Mouse (Mus musculus) embryonic facial prominence, embryonic 11.5 days (tissue): ENCODE measurements around the gene Gm5458. TPM values are rescaled to one million over a fixed set of nuclear protein-coding genes. Genes with fewer than 3 reads are reported as not detected.
"Not testable (repeated sequence)": the region's sequence is repeated elsewhere in the genome, so short reads cannot be mapped to it uniquely, and the experiment has no call there.

Source experiments
- ATAC-seq: fragments of 200-750 bp; cut with Nextera tagmentation; replicated peaks from 2 replicates; pipeline ENCODE4 v1.8.0; 2017; ENCODE audit warnings: low read depth; ENCODE audit not compliant: insufficient number of reproducible peaks, low FRiP score, low TSS enrichment
- DNase-seq: peaks from one replicate; pipeline ENCODE4 v3.0.0-alpha.2; 2015; ENCODE audit warnings: low spot score
- H3K27ac ChIP-seq: fragments of 300-500 bp; sonication (generic); replicated peaks from 2 replicates; pipeline ENCODE4 v1.5.1; 2014; ENCODE audit warnings: mild to moderate bottlenecking, low read depth, low read length, control low read depth
- H3K27me3 ChIP-seq: fragments of 300-500 bp; sonication (generic); 2 replicates; pipeline ENCODE4 v1.6.1; 2014; ENCODE audit warnings: mild to moderate bottlenecking, low read length, moderate library complexity, mixed read lengths; ENCODE audit not compliant: control insufficient read depth, insufficient read depth
- H3K36me3 ChIP-seq: fragments of 300-500 bp; sonication (generic); replicated peaks from 2 replicates; pipeline ENCODE4 v1.6.1; 2014; ENCODE audit warnings: low read depth, mild to moderate bottlenecking, low read length, moderate library complexity, mixed read lengths; ENCODE audit not compliant: control insufficient read depth, insufficient read depth
- H3K4me1 ChIP-seq: fragments of 300-500 bp; sonication (generic); 2 replicates; pipeline ENCODE4 v1.6.1; 2014; ENCODE audit warnings: low read length, mixed read lengths; ENCODE audit not compliant: control insufficient read depth, insufficient read depth
- H3K4me2 ChIP-seq: fragments of 300-500 bp; sonication (generic); 2 replicates; pipeline ENCODE4 v1.6.1; 2014; ENCODE audit warnings: low read depth, mild to moderate bottlenecking, control low read depth, low read length, moderate library complexity
- H3K4me3 ChIP-seq: fragments of 300-500 bp; sonication (generic); 2 replicates; pipeline ENCODE4 v1.5.1; 2014; ENCODE audit warnings: low read depth, low read length, control low read depth
- H3K9ac ChIP-seq: fragments of 300-500 bp; sonication (generic); replicated peaks from 2 replicates; pipeline ENCODE4 v1.6.1; 2014; ENCODE audit warnings: mild to moderate bottlenecking, control low read depth, low read length
- H3K9me3 ChIP-seq: fragments of 300-500 bp; sonication (generic); replicated peaks from 2 replicates; pipeline ENCODE4 v1.6.1; 2016; ENCODE audit warnings: mild to moderate bottlenecking, low read length, inconsistent platforms, mixed read lengths; ENCODE audit not compliant: control insufficient read depth
- WGBS: fragments of 180-500 bp; shearing (Covaris S2); extraction: QIAGEN DNeasy Blood & Tissue Kit; methylation state at CpG from one replicate; pipeline ENCODE4 v1.1.7; 2014; 5-methylcytosine and 5-hydroxymethylcytosine counted together
- polyA plus RNA-seq: library from polyadenylated mRNA; unstranded; fragments of >200 nt; fragmentation: Nextera tagmentation; extraction: Ambion mirVana; gene quantifications from 2 replicates; pipeline ENCODE4 v1.2.1, GENCODE M21; 2014

The Gm5458 gene
- polyA plus RNA-seq = not detected in 2 replicates

DNA sequence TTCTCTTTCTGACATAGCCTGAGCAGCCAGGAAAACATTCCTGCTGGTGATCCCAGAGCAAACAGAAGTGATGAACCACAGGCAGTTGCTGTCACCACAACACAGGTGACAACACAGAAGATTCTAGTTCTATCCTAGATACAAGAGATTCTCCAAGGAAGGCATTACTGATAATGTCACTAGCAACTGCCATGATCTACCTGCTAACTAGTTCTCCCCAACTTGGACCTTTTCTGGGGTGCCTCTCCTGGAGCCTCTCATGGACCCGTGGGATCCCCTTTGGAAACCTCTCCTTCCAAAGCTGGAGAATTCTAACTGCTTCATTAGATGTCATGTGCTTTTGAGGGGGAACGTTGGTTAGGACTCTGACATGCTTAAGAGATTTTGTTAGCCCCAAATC lies at the start of gene Gm5458:
Gene Gm5458, minus strand, starts transcription at position 101 of the 400 bp plus-strand sequence.
- not testable (repeated sequence) for H3K9ac ChIP-seq, H3K4me2 ChIP-seq, DNase-seq, H3K27me3 ChIP-seq, H3K36me3 ChIP-seq, H3K4me3 ChIP-seq, H3K27ac ChIP-seq, H3K4me1 ChIP-seq, ATAC-seq, H3K9me3 ChIP-seq
- WGBS = 83% methylated on average over 1 of the region's 2 CpGs

DNA sequence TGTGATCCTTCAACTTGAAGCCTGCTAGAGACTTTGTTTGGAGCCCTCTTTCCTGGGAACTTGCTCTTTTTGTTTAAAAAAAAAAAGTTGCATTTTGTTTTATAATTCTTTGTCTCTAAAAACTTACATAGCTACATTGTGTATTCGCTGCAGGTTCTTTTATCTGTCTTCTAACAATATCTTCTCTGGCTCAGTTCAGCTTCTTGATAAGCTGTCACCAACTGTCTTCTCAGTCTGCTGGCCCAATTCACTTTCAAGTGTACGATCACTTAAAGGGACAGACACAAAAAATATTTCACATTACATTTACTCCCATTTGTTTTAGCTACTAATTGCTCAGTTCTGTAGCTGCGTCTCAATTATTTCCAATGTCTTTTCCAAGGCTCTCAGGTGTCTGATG lies 43.9 kb upstream of the Gm5458 start:
- no peak overlapping the region for H3K9ac ChIP-seq
- H3K36me3 ChIP-seq = no peaks in the 10 kb centered on the region
- WGBS = 90% methylated on average over 3 of the region's 3 CpGs
- H3K27ac ChIP-seq = no peak overlapping the region
- ATAC-seq (no peak), DNase-seq (no peak)
- no peaks in the 10 kb centered on the region for H3K27me3 ChIP-seq
- H3K9me3 ChIP-seq = no peaks in the 10 kb centered on the region
- no peaks in the 10 kb centered on the region for H3K4me1 ChIP-seq
- H3K4me3 ChIP-seq = no peak overlapping the region
- no peak overlapping the region for H3K4me2 ChIP-seq

DNA sequence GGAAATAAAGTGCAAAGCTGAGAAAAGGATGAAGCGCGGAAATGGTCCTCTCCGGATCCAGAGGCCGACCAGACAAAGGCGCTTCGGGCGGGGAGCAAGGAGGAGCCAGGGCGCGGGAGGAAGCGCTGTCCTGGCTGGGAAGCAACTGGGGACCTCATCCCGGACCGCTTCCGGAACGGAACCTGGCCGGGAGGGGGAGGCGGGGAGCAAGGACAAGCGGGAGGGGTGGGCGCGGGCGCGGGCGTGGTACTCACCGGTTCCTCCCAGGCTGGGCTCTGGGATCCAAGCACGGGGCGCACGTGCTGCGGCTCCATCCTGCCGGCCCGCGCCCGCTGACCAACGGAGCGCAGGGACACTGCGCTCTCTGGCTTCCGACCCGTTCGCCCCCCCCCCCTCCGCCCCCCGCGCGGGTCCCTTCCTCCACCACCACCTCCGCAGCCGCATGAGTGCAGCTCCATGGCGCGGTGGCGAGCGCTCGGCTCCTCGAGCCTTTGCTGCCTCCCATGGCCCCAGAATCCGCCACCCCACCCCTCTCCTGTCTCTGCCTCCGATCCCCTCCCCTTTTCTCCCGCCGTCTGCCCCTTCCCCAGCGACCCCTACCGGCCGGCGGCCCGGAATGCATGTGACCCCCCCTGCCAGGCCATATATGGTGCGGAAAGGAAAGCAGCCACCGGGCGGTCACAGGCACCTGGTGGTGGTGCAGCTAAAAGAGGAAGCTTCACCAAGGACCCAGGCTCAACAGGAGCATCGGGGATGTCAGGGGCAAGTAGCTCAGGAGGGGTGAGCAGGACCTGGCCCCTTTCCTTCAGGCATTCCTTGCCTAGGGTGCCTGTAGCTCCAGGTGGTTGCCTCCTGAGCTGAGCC lies 17.3 kb downstream of the Gm5458 start, which contains the start of gene Gm2237:
Gene Gm2237, minus strand, starts transcription at position 332 of the 864 bp plus-strand sequence.
- not testable (repeated sequence) for H3K4me1 ChIP-seq, ATAC-seq, H3K36me3 ChIP-seq, H3K27ac ChIP-seq, H3K27me3 ChIP-seq, H3K9me3 ChIP-seq
- peak; percentile 6 for DNase-seq
- H3K4me3 ChIP-seq = peak within 1 kb of the TSS; percentile 41
- H3K9ac ChIP-seq = peak within 1 kb of the TSS; percentile 43
- WGBS = under 1% methylated on average over 25 of the region's 62 CpGs
- peak within 1 kb of the TSS; percentile 30 for H3K4me2 ChIP-seq

DNA sequence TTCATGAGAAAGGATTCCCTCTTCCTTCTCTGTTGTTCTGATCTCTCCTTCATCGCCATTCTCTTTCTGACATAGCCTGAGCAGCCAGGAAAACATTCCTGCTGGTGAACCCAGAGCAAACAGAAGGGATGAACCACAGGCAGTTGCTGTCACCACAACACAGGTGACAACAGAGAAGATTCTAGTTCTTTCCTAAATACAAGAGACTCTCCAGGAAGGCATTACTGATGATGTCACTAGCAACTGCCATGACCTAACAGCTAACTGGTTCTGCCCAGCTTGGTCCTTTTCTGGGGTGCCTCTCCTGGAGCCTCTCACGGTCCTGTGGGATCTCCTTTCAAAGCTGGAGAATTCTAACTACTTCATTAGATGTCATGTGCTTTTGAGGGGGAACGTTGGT lies 52.5 kb downstream of the Gm5458 start, which contains the start of gene Gm2244:
Gene Gm2244, minus strand, starts transcription at position 101 of the 400 bp plus-strand sequence.
- H3K27me3 ChIP-seq, H3K4me2 ChIP-seq, H3K4me3 ChIP-seq, DNase-seq, H3K4me1 ChIP-seq, H3K36me3 ChIP-seq, H3K27ac ChIP-seq, ATAC-seq, H3K9ac ChIP-seq, H3K9me3 ChIP-seq: not testable (repeated sequence)
- 92% methylated on average over 1 of the region's 3 CpGs for WGBS

Other genes with a start within 250 kb of the Gm5458 start
- gene Gm21738, start 183.7 kb downstream of the Gm5458 start, polyA plus RNA-seq = not detected in 2 replicates
- not detected in 2 replicates for gene Gm2244, start 52.6 kb downstream of the Gm5458 start, polyA plus RNA-seq
- 3.5 TPM in 2 replicates for gene Gm2237, start 17.4 kb downstream of the Gm5458 start, polyA plus RNA-seq
- gene Nid2, start 148.7 kb upstream of the Gm5458 start, polyA plus RNA-seq = 46.1 and 50.6 TPM in 2 replicates
- 269 and 286 TPM in 2 replicates for gene Rtraf, start 221.2 kb upstream of the Gm5458 start, polyA plus RNA-seq